Mouse (Mus musculus) kidney, postnatal 4 days (tissue): Measurements from ENCODE around the gene Wdr4.
A peak's percentile ranks its signal among the peaks of the same experiment; 100 is the strongest.

Experiments
- DNase-seq, 2 experiments: peaks; one replicate each; pipeline ENCODE4 v3.0.0; 2021; ENCODE audit warnings: mixed read lengths in 2 of 2

The Wdr4 gene

GRCm38 (mm10) chr17:31492416-31492815 is 27.4 kb downstream of the Wdr4 start:
- DNase-seq, result peak; percentile 82 to 86

DNA sequence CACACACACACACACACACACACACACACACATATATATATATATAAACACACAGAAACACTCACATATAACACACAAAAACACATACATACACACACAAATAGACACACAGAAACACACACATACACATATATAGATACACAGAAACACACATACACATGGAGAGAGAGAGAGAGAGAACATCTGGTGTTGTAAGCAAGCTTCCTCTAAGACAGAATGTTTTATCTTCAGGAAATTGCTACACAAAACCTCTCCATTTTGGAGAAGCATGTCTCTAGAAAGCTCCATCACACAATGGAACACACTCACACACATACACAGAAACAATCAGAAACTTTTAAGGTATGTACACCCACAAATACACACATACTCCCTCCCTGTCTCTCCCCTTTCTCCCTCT is 28.4 kb downstream of the Wdr4 start:
- no peak for DNase-seq

DNA sequence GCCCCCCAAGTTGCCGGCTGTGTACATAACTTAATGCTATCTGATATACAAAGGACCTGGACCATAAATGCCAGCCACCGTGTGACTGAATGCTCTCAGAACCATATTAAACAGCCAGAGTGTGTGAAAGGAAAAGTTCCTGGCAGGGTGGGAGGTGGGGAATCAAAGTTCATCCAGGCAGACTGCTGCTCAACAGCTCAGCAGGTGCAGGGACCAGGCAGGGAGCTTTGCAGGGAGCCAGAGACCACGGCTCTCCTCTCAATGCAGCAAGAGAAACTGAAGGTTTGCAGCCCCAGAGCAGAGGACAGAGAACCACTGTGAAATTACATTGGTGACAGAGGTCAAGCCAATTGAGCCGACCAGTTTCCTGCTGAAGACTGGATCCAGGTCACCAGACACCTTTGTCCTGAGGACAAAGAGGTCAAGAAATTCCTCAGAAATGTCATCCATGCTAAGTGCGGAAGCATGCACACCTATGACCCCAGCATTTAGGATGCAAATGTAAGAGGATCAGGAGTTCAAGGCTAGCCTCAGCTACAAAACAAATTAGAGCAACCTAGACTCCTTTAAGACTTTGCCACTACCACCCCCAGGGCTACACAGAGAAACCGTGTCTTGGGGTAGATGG is 32.2 kb downstream of the Wdr4 start:
- DNase-seq, result peak; percentile 28 to 54

DNA sequence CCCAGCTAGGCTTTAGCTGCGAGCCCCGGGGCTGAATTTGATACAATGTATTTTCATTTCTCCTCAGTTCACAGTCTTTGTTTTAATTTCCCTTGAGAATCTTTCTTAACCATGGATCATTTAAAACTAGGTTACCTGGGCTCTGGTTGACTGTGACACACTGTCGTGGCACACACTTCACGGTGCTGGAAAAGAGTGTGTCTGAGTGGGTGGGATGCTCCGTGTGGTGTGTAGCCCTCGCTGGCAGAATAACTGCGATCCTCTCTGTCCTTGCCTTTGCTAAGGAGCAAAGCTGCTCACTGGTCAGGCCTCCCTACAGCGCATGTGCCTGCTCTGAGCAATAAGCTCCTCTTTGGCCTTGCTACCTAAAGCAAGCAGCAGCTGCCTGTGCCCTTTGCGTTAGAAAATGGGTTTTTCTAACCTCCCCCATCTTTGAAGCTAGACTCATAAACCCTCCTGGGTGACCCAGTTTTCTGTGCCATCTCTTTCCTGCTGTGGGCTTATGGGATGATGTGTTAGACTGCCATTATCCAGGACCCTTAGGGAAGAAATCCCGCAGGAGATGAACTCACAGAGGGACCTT is 33.1 kb downstream of the Wdr4 start:
- no peak for DNase-seq

DNA sequence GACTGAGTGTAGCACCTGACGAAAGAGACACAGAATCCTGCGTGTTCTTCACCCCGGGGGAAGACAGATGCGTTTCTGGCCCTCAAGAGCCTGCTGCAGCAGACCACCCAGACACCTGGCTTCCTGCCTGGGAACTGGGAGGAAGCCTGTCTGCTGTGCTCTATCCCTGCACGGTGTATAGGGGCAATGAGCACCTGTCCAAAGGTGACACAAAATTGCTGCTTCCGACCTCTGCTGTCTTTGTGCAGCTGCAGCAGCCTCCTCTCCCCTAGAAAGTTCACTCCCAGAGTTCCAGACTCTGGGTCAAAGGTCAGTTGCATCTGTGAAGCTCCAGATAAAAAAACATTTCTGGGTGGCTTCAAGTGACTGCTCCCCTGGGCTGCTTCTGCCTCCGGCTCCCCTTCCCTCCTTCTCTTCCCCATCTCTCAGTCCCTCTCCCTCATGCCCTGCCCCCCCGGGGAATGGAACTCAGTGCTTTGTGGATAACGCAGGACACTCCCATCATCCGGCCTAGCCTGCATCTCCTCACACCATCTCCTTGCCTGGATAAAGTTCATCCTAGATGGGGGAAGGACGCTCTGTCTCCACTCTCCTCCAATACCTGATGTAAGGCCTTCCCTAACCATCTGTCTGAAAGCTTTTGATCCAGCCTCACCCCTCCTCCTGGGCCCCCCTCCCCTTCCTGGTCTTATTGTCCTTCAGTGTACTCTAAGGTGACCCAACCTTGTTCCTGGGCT is 40.5 kb downstream of the Wdr4 start:
- no peak for DNase-seq

DNA sequence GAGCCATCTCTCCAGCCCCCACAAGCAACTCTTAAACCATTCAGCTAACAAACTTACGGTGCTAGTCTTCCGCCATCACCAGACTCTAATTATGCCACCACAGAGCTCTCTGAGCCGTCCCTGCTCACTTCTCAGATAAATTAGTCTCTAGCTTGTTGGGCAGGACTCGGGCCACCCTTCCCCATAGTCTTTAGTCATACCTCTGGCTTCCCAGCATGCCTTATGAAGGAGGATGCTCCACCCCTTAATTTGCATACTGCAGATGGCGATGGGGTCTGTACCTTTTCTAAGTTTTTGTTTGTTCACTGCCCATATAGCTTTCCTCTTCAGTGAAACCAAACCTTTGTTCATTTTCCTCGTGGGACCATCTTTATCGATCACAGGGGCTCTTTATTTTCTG is 41.2 kb downstream of the Wdr4 start:
- no peak for DNase-seq

GRCm38 (mm10) chr17:31474388-31474787 is 45.4 kb downstream of the Wdr4 start:
- no peak for DNase-seq

- DNase-seq, result no peak
Observed at GRCm38 (mm10) chr17:31470766-31471418, 48.9 kb downstream of the Wdr4 start.

DNA sequence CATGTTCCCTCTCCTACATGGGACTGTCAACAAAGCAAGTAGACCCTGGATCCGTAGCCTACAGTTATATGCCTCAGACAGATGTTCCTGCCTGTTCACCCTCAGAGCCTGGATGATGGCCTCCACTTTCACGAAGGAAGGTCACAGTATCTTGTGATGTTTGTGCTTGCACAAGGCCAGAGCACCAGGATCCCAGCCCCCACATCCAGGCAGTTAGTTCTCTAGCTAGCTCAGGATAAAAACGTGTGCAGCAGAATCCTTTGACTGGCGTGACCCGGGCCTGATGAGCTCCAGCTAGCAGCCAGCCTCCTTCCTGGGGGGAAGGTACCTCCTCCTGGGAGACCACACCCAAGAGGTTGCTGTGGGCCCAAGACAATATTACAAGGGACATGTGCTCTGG is 51.3 kb downstream of the Wdr4 start:
- DNase-seq, result no peak

DNA sequence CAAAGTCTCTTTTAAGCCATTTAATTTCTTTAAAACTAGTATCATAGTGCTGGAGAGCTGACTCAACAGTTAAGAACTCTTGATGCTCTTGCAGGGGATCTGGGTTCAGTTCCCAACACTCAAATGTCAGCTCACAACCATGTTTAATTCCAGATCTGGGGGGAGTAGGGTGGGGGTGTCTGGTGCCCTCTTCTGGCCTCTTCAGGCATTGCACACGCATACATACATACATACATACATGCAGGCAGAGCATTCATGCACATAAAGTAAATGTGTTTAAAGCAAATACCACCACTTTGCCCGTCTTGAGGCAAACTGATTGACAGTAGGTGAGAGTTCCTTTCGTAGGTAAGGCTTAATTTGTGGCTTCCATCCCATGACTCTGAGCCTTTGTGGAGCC is 52.9 kb downstream of the Wdr4 start:
- no peak for DNase-seq

DNA sequence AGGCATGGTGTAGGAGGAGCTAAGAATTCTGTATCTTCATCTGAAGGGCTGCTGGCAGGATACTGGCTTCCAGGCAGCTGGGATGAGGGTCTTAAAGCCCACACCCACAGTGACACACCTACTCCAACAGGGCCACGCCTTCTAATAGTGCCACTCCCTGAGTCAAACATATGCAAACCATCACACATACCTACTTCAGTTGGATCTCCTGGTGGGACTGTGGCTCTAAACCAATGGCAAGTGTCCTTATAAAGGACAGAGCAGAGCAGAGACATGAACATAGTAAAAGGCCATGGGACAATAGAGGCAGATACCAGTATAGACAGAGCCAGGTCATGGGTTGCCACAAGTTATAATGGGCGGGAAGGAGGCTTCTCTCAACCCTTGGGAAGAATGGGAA is 57.3 kb downstream of the Wdr4 start:
- no peak for DNase-seq

DNA sequence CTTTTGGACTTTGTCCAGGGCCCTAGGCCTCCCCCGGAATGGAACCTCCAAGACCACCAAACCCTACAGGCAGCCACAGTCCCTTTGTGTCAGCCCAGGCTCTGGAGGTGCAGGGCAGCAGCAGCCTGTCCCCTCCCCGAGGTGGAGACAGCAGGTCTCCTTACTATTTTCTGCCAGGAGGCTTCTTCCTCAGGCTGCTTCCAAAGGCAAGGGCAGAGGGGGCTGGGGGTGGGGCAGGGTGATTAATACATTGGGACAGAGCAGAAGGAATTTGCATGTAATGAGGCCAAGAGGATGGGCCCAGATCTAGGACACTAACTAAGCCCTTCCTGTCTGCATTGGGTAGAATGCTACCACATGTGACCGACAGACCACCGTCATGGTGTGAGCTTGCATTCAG is 59.4 kb downstream of the Wdr4 start:
- no peak for DNase-seq

DNA sequence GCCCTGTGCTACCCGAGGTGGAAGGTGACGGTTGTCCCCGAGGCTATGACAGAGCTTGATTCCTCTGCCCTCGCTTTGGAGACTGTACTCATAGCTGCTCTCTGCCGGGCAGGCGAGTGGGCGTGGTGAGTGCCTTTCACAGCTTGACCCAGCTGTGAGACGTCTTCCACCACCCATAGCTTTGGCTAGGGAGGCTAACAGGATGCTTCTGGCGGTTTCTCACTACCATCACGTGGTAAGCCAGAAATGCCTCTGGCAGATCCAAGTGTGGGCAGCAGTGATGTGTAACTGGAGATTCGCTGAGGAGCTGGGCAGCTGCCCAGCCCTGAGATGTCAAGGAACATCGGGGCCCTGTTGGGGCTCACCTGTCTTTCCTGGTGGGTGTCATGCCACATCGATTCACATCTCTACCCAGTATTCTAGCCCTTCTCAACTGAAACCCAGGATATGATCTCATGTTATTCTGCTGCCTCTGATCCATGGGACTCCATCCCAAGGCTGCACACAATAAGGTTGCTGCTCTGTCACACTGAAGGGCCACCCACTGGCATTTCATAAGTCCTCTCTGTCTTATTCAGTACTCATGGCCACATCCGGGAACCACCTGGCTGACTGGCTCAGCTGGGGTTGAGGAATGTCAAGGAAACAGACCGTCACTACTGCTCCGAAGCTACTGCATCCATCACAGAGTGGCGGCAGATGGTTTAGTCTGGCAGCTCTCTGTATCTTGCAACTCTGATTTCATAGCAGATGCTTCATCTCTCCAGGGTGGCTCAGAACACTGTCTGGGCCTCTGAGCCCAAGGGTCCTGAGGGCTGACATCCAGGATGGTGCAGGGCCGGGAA is 62.8 kb downstream of the Wdr4 start:
- DNase-seq, result peak; percentile 31 to 54

DNA sequence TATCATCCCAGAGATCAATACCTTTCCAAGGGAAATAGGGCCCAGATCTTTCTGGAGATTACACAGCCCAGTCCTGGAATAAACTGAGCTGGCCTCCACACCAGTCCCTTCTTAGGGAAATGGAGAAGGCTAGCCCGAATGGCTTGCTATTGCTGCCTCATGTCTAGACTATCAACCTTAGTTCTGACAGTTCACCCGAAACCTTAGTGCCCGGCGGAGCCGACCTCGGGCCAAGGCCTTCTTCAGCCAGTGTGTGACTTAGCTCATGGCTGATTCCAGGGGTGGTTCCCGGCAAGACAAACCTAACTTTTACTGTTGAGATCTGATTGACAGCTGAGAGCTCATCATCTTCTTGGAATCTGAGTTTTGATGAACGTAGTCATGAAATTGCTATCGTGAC is 65.7 kb downstream of the Wdr4 start:
- DNase-seq, result no peak

DNA sequence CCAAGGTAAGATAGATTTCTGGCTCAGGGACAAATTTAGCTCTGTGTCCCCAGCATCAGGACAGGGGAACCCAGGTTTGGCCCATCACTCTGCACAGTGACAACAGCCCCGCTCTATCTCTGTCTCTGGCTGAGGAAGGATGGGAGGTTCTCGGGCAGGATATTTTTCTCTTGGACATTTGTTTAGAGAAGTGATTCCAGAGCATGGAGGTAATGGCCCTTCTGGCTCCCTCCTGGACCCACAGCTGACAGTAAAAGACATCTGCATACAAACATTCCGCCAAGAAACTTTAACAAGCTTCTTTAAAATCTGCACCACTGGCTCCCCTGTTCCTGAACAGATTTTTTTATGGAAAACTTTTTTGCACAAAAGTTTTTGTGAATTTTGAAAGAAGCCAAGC is 66.3 kb downstream of the Wdr4 start:
- DNase-seq, result no peak

- no peak for DNase-seq
Observed at GRCm38 (mm10) chr17:31452816-31453215, 67.0 kb downstream of the Wdr4 start.

DNA sequence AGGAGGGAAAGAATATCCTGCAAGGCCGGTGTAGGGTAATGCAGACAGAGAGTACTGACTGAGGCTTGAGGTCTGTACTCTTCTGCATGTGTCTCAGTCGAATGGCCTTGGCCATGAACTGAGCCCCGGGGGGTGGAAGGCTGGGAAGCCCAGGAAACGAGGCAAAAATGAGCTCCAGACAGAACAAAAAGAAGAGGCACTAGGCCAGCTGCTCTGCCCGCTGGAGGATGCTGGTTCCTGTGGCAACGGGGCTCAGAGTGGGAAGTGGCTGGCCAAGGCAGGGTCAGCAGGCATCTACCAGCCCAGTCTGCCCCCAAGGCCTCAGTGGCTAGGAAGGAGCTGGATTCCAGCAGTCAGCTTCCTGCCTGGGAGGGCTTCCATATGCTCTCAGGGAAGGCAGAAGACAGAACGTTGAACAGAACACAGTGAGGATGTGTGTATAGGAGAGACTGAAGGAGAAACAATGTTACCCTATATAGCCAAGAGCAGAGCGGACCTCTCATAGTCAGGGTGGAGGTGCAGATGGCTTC is 68.5 kb downstream of the Wdr4 start:
- DNase-seq, result peak; percentile 35 to 49

GRCm38 (mm10) chr17:31450206-31450605 is 69.6 kb downstream of the Wdr4 start:
- DNase-seq, result no peak

DNA sequence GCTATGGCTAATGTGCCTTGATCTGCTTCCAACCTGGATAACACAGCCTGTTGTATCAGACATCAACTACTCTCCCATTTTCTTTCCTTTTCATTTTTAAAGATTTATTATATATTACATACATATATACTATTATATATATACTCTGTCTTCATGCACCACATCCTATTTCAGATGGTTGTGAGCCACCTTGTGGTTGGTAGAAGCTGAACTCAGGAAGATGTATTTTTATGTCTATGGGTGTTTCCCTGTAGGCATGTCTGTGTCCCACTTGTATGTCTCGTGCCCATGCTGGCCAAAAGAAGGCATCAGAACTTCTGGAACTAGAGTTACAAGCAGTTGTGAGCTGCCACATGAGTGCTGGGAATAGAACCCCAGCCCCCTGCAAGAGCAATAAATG is 71.3 kb downstream of the Wdr4 start:
- DNase-seq, result no peak

- no peak for DNase-seq
Observed at GRCm38 (mm10) chr17:31447766-31448165, 72.0 kb downstream of the Wdr4 start.

DNA sequence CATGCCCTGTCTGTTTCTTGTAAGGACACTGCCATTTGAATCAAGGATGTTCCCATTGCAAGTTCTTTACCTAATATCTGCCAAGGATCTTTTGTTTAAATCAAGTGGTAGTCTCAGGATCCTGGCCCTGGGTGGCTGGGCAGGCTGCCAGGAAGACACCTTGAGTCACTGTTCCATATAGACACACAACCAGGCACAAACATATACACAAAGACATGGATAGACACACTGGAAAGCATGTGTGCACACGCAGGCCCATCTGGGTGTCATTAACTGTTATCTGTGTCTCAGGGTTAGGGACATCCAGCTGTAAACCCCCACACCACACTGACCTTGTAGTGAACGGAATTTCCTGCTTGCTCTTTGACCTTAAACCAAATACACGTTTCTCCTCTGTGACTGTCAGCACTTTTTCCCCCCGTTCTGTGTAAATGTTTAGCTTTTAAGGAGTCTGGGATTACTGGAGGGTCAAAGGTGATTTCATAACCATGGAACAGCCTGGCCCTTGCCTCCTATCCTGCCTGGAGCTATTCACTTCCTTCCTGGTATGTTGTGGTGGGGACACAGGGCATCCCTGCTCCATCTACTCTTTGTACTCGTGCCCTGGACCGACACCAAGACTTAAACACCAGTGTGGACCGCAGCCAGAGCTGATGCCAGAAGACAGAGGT is 74.6 kb downstream of the Wdr4 start:
- DNase-seq, result peak; percentile 35 to 64
